Mouse (Mus musculus) liver, embryonic 14.5 days (tissue): ENCODE data around the gene Tmem182.

Source experiments
- CTCF ChIP-seq: IDR thresholded peaks from 2 replicates; pipeline ENCODE4 v1.5.1; 2016; ENCODE audit warnings: antibody characterized with exemption, low read depth, control low read depth
- EP300 ChIP-seq: IDR thresholded peaks from 2 replicates; pipeline ENCODE4 v1.6.1; 2016; ENCODE audit warnings: antibody characterized with exemption, low read depth

- TF ChIP-seq CTCF (no peak), EP300 (no peak)
Observed at GRCm38 (mm10) chr1:40825826-40826225, 20.4 kb downstream of the Tmem182 start.
